Mouse (Mus musculus): ENCODE measurements around the gene Cend1. TPM values are rescaled to one million over a fixed set of nuclear protein-coding genes. Genes with fewer than 3 reads are reported as not detected.
A peak's percentile ranks its signal among the peaks of the same experiment; 100 is the strongest.

The Cend1 gene
- polyA plus RNA-seq, 1 experiment = 3.4 TPM

GRCm38 (mm10) chr7:141379584-141379983, 49.7 kb downstream of the Cend1 start:
- Histone ChIP-seq H3K4me3 (replicated peaks; ENCODE audit: control insufficient read depth, low read depth, low read length) (no peak overlapping the region), H3K27ac (ENCODE audit: control insufficient read depth, insufficient read depth, low read depth, low read length, poor library complexity) (peak overlapping the region; percentile 78), H3K4me1 (ENCODE audit: control insufficient read depth, insufficient read depth, low read length) (peaks cover 3% of the 10 kb centered on the region; the same call in 1 of the 2 replicates)
- TF ChIP-seq CTCF (IDR thresholded peaks at IDR 0.05; ENCODE audit: control insufficient read depth, insufficient read depth, low read length) = no peak
- WGBS = 23% methylated on average over 4 of the region's 4 CpGs

Other genes starting within 250 kb of the Cend1 start
- gene Hras, start 235.5 kb downstream of the Cend1 start, polyA plus RNA-seq (2011; ENCODE audit: insufficient read depth, insufficient read length, low replicate concordance, missing spikeins) = 108 and 168 TPM in 2 replicates
- gene Lrrc56, start 235.3 kb downstream of the Cend1 start, polyA plus RNA-seq (2011; ENCODE audit: insufficient read depth, insufficient read length, low replicate concordance, missing spikeins) = 2.2 and 3.1 TPM in 2 replicates
- gene Lmntd2, start 215.4 kb downstream of the Cend1 start, polyA plus RNA-seq (2011; ENCODE audit: insufficient read depth, insufficient read length, low replicate concordance, missing spikeins) = 0.47 and 1.9 TPM in 2 replicates
- gene Rassf7, start 213.6 kb downstream of the Cend1 start, polyA plus RNA-seq (2011; ENCODE audit: insufficient read depth, insufficient read length, low replicate concordance, missing spikeins) = 10.1 and 17.9 TPM in 2 replicates
- gene Phrf1, start 200.7 kb downstream of the Cend1 start, polyA plus RNA-seq (2011; ENCODE audit: insufficient read depth, insufficient read length, low replicate concordance, missing spikeins) = 76.7 and 130 TPM in 2 replicates
- gene Irf7, start 163.0 kb downstream of the Cend1 start, polyA plus RNA-seq (2011; ENCODE audit: insufficient read depth, insufficient read length, low replicate concordance, missing spikeins) = 37.9 and 60.3 TPM in 2 replicates
- gene Cdhr5, start 152.7 kb downstream of the Cend1 start, polyA plus RNA-seq (2011; ENCODE audit: insufficient read depth, insufficient read length, low replicate concordance, missing spikeins) = not detected in 2 replicates
- gene Sct, start 150.4 kb downstream of the Cend1 start, polyA plus RNA-seq (2011; ENCODE audit: insufficient read depth, insufficient read length, low replicate concordance, missing spikeins) = not detected in 2 replicates
- gene Drd4, start 137.5 kb downstream of the Cend1 start, polyA plus RNA-seq (2011; ENCODE audit: insufficient read depth, insufficient read length, low replicate concordance, missing spikeins) = not detected in 2 replicates
- gene Deaf1, start 101.8 kb downstream of the Cend1 start, polyA plus RNA-seq (2011; ENCODE audit: insufficient read depth, insufficient read length, low replicate concordance, missing spikeins) = 49.1 and 51.4 TPM in 2 replicates
- 23.5 and 33.0 TPM in 2 replicates for gene Tmem80, start 101.8 kb downstream of the Cend1 start, polyA plus RNA-seq (2011; ENCODE audit: insufficient read depth, insufficient read length, low replicate concordance, missing spikeins)
- gene Eps8l2, start 90.6 kb downstream of the Cend1 start, polyA plus RNA-seq (2011; ENCODE audit: insufficient read depth, insufficient read length, low replicate concordance, missing spikeins) = 0.57 and 0.79 TPM in 2 replicates
- 324 and 522 TPM in 2 replicates for gene Taldo1, start 37.3 kb downstream of the Cend1 start, polyA plus RNA-seq (2011; ENCODE audit: insufficient read depth, insufficient read length, low replicate concordance, missing spikeins)
- gene Gatd1, start 15.4 kb downstream of the Cend1 start, polyA plus RNA-seq (2011; ENCODE audit: insufficient read depth, insufficient read length, low replicate concordance, missing spikeins) = 26.2 and 33.6 TPM in 2 replicates
- gene Slc25a22, start 8.4 kb upstream of the Cend1 start, polyA plus RNA-seq (2011; ENCODE audit: insufficient read depth, insufficient read length, low replicate concordance, missing spikeins) = 18.1 and 30.3 TPM in 2 replicates
- gene Pidd1, start 14.5 kb upstream of the Cend1 start, polyA plus RNA-seq (2011; ENCODE audit: insufficient read depth, insufficient read length, low replicate concordance, missing spikeins) = 19.4 and 39.6 TPM in 2 replicates
- 2,580 and 2,615 TPM in 2 replicates for gene Rplp2, start 17.9 kb upstream of the Cend1 start, polyA plus RNA-seq (2011; ENCODE audit: insufficient read depth, insufficient read length, low replicate concordance, missing spikeins)
- 14.4 and 21.3 TPM in 2 replicates for gene Pnpla2, start 25.7 kb upstream of the Cend1 start, polyA plus RNA-seq (2011; ENCODE audit: insufficient read depth, insufficient read length, low replicate concordance, missing spikeins)
- 12.4 and 20.7 TPM in 2 replicates for gene Cracr2b, start 31.6 kb upstream of the Cend1 start, polyA plus RNA-seq (2011; ENCODE audit: insufficient read depth, insufficient read length, low replicate concordance, missing spikeins)
- gene Cd151, start 37.9 kb upstream of the Cend1 start, polyA plus RNA-seq (2011; ENCODE audit: insufficient read depth, insufficient read length, low replicate concordance, missing spikeins) = 22.5 and 34.2 TPM in 2 replicates
- gene Polr2l, start 45.6 kb upstream of the Cend1 start, polyA plus RNA-seq (2011; ENCODE audit: insufficient read depth, insufficient read length, low replicate concordance, missing spikeins) = 5.0 and 7.9 TPM in 2 replicates
- 13.2 and 16.4 TPM in 2 replicates for gene Tspan4, start 45.7 kb upstream of the Cend1 start, polyA plus RNA-seq (2011; ENCODE audit: insufficient read depth, insufficient read length, low replicate concordance, missing spikeins)
- gene Chid1, start 110.4 kb upstream of the Cend1 start, polyA plus RNA-seq (2011; ENCODE audit: insufficient read depth, insufficient read length, low replicate concordance, missing spikeins) = 5.5 and 10.9 TPM in 2 replicates
- gene Ap2a2, start 132.7 kb upstream of the Cend1 start, polyA plus RNA-seq (2011; ENCODE audit: insufficient read depth, insufficient read length, low replicate concordance, missing spikeins) = 38.8 and 59.9 TPM in 2 replicates
- 0.25 TPM in 1 of 2 replicates, not detected in the other for gene Muc6, start 225.8 kb upstream of the Cend1 start, polyA plus RNA-seq (2011; ENCODE audit: insufficient read depth, insufficient read length, low replicate concordance, missing spikeins)